Mouse (Mus musculus) thymus, adult 2 months (tissue): ENCODE data around the gene Krtap10-10. TPM values are rescaled to one million over a fixed set of nuclear protein-coding genes. Genes with fewer than 3 reads are reported as not detected.

Experiments used
- DNase-seq: peaks from one replicate; pipeline ENCODE4 v3.0.0; 2021
- H3K27ac ChIP-seq: fragments of 200-500 bp; 2 replicates; pipeline ENCODE4 v1.5.1; 2012; ENCODE audit warnings: low read length, control low read depth; ENCODE audit not compliant: control insufficient read depth, insufficient read depth
- H3K27me3 ChIP-seq: fragments of 200-500 bp; 2 replicates; pipeline ENCODE4 v1.6.1; 2012; ENCODE audit warnings: mild to moderate bottlenecking, low read length, moderate library complexity, mixed read lengths; ENCODE audit not compliant: control insufficient read depth, insufficient read depth
- H3K36me3 ChIP-seq: fragments of 200-500 bp; 2 replicates; pipeline ENCODE4 v1.6.1; 2012; ENCODE audit warnings: mild to moderate bottlenecking, low read length, moderate library complexity; ENCODE audit not compliant: control insufficient read depth, insufficient read depth
- H3K4me1 ChIP-seq: fragments of 200-500 bp; replicated peaks from 2 replicates; pipeline ENCODE4 v1.6.1; 2012; ENCODE audit warnings: low read length; ENCODE audit not compliant: control insufficient read depth, insufficient read depth
- H3K4me3 ChIP-seq: fragments of 200-500 bp; 2 replicates; pipeline ENCODE4 v1.5.1; 2012; ENCODE audit warnings: mild to moderate bottlenecking, low read length, control low read depth, moderate library complexity; ENCODE audit not compliant: control insufficient read depth, insufficient read depth
- CTCF ChIP-seq: fragments of 200-500 bp; IDR thresholded peaks from 2 replicates; pipeline ENCODE4 v1.5.1; 2012; ENCODE audit warnings: mild to moderate bottlenecking, control low read depth, low read length, moderate library complexity, borderline replicate concordance; ENCODE audit not compliant: control insufficient read depth, poor library complexity, insufficient read depth; ENCODE audit errors: extremely low read depth
- POLR2A ChIP-seq: fragments of 200-500 bp; IDR thresholded peaks from 2 replicates; pipeline ENCODE4 v1.6.1; 2012; ENCODE audit warnings: mild to moderate bottlenecking, low read length, control low read depth, moderate library complexity; ENCODE audit not compliant: control insufficient read depth, poor library complexity, insufficient read depth; ENCODE audit errors: extremely low read depth
- WGBS: fragments of 180-500 bp; shearing (Covaris S2); methylation state at CpG from one replicate; pipeline ENCODE4 v1.1.7; 2018; 5-methylcytosine and 5-hydroxymethylcytosine counted together
- polyA plus RNA-seq: library from polyadenylated mRNA; depleted of rRNA; stranded (reverse); fragments of >200 nt; gene quantifications from 2 replicates; pipeline ENCODE4 v1.2.3, GENCODE M21; 2012; rRNA removed

Krtap10-10 gene
- polyA plus RNA-seq, 1 experiment = 0.12 TPM

- no peaks in the 10 kb centered on the region for H3K4me1 ChIP-seq
- H3K27me3 ChIP-seq = no peaks in the 10 kb centered on the region
- no peak overlapping the region for H3K4me3 ChIP-seq
- TF ChIP-seq CTCF (no peak), POLR2A (no peak)
- H3K27ac ChIP-seq = no peak overlapping the region
- DNase-seq = peak; percentile 7
- 89% methylated on average over 5 of the region's 5 CpGs for WGBS
- no peaks in the 10 kb centered on the region for H3K36me3 ChIP-seq
Measured at GRCm38 (mm10) chr10:77882553-77882952, 46.8 kb downstream of the Krtap10-10 start.

GRCm38 (mm10) chr10:77886007-77886747, 50.4 kb downstream of the Krtap10-10 start:
- no peak for DNase-seq
- Histone ChIP-seq H3K36me3 (no peaks in the 10 kb centered on the region), H3K4me1 (no peaks in the 10 kb centered on the region), H3K27ac (no peak overlapping the region), H3K27me3 (no peaks in the 10 kb centered on the region), H3K4me3 (no peak overlapping the region)
- TF ChIP-seq CTCF = no peak
- no peak for TF ChIP-seq POLR2A
- 72% methylated on average over 12 of the region's 12 CpGs for WGBS

Other genes with a start within 250 kb of the Krtap10-10 start
- 236 and 248 TPM in 2 replicates for gene Sumo3, start 229.8 kb upstream of the Krtap10-10 start, polyA plus RNA-seq
- not detected in 2 replicates for gene Gm49325, start 229.8 kb upstream of the Krtap10-10 start, polyA plus RNA-seq
- 52.0 and 52.6 TPM in 2 replicates for gene Ube2g2, start 213.7 kb upstream of the Krtap10-10 start, polyA plus RNA-seq
- gene Tspear, start 149.4 kb upstream of the Krtap10-10 start, polyA plus RNA-seq = 0.97 and 1.3 TPM in 2 replicates
- gene Gm19402, start 145.2 kb upstream of the Krtap10-10 start, polyA plus RNA-seq = not detected in 2 replicates
- not detected in 2 replicates for gene Gm9508, start 138.7 kb upstream of the Krtap10-10 start, polyA plus RNA-seq
- not detected in 2 replicates for gene Gm10272, start 129.3 kb upstream of the Krtap10-10 start, polyA plus RNA-seq
- gene Gm10024, start 124.5 kb upstream of the Krtap10-10 start, polyA plus RNA-seq = not detected in 2 replicates
- not detected in 2 replicates for gene Gm10142, start 120.1 kb upstream of the Krtap10-10 start, polyA plus RNA-seq
- gene Krtap12-1, start 115.3 kb upstream of the Krtap10-10 start, polyA plus RNA-seq = 0.23 TPM in 1 of 2 replicates, not detected in the other
- not detected in 2 replicates for gene Gm10100, start 109.5 kb upstream of the Krtap10-10 start, polyA plus RNA-seq
- not detected in 2 replicates for gene Gm18596, start 93.3 kb upstream of the Krtap10-10 start, polyA plus RNA-seq
- gene Gm9736, start 84.6 kb upstream of the Krtap10-10 start, polyA plus RNA-seq = not detected in 2 replicates
- gene Gm3233, start 76.3 kb upstream of the Krtap10-10 start, polyA plus RNA-seq = not detected in 2 replicates
- not detected in 2 replicates for gene Gm3238, start 64.6 kb upstream of the Krtap10-10 start, polyA plus RNA-seq
- not detected in 2 replicates for gene Gm7138, start 59.0 kb upstream of the Krtap10-10 start, polyA plus RNA-seq
- not detected in 2 replicates for gene Gm3250, start 53.4 kb upstream of the Krtap10-10 start, polyA plus RNA-seq
- gene Gm7137, start 47.7 kb upstream of the Krtap10-10 start, polyA plus RNA-seq = not detected in 2 replicates
- not detected in 2 replicates for gene Gm9639, start 40.9 kb upstream of the Krtap10-10 start, polyA plus RNA-seq
- not detected in 2 replicates for gene Gm19668, start 36.8 kb upstream of the Krtap10-10 start, polyA plus RNA-seq
- not detected in 2 replicates for gene Gm9507, start 24.1 kb upstream of the Krtap10-10 start, polyA plus RNA-seq
- gene Gm2696, start 21.3 kb upstream of the Krtap10-10 start, polyA plus RNA-seq = not detected in 2 replicates
- not detected in 2 replicates for gene Krtap10-4, start 8.9 kb upstream of the Krtap10-10 start, polyA plus RNA-seq
- 0.36 TPM in 1 of 2 replicates, not detected in the other for gene Gm36176, start 10.9 kb downstream of the Krtap10-10 start, polyA plus RNA-seq
- gene Gm10318, start 16.9 kb downstream of the Krtap10-10 start, polyA plus RNA-seq = not detected in 2 replicates
- 0.24 and 0.27 TPM in 2 replicates for gene Gm3285, start 26.0 kb downstream of the Krtap10-10 start, polyA plus RNA-seq
- 1.1 and 1.9 TPM in 2 replicates for gene Lrrc3, start 66.6 kb downstream of the Krtap10-10 start, polyA plus RNA-seq
- gene Trpm2, start 134.6 kb downstream of the Krtap10-10 start, polyA plus RNA-seq = 16.4 and 21.0 TPM in 2 replicates
- 39.0 and 49.5 TPM in 2 replicates for gene 1810043G02Rik, start 142.6 kb downstream of the Krtap10-10 start, polyA plus RNA-seq
- gene Pfkl, start 174.1 kb downstream of the Krtap10-10 start, polyA plus RNA-seq = 81.2 and 93.7 TPM in 2 replicates
- 0.93 and 1.8 TPM in 2 replicates for gene Dnmt3l, start 206.0 kb downstream of the Krtap10-10 start, polyA plus RNA-seq
- gene Aire, start 207.7 kb downstream of the Krtap10-10 start, polyA plus RNA-seq = 84.0 and 93.7 TPM in 2 replicates
- 23.1 and 26.5 TPM in 2 replicates for gene Icosl, start 233.4 kb downstream of the Krtap10-10 start, polyA plus RNA-seq